Mouse (Mus musculus) spleen, postnatal 4 days (tissue): Measurements from ENCODE around the gene Slc25a51.
"Not testable (repeated sequence)": the region's sequence is repeated elsewhere in the genome, so short reads cannot be mapped to it uniquely, and the experiment has no call there.

ENCODE experiments used
- DNase-seq, 2 experiments: peaks; one replicate each; pipeline ENCODE4 v3.0.0; 2022; ENCODE audit warnings: low spot score in 2 of 2

Gene Slc25a51

DNA sequence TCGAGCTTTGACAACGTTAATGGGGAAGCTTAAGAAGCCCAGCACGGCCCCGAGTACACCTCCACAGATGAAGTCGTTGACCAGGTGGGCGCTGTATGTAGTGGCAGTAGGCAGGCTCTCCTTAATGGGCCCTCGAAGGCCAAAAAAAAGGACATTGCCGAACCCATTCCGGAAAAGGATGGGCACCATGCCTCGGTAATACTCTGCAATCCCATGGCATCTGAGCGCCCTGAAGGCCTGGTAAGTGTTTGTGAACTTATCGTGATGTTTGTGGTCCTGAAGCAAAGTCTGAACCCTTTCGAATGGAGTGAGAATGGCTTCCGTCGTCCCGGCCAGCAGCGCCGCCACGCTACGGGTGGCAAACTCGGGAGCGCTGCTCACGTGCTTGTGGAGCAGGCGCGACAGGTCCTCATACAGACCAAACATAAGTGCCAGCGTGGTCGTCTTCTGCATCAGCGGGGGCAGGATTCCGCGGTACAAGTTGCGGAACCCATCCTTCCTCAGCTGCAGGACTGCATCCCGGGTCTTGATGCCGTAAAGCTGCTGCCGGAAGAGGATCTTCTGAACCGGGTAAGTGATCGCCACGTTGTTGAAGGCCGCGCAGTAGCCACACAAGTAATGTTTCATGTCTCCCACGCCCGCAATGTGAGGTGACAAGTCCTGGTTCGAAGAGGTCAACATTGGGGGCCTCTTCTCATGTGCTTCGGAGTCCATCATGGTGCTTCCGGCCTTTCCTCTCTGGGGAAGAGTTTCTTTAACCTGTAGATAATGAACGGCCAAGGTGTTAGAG lies 8.9 kb downstream of the Slc25a51 start:
- DNase-seq = no peak

DNA sequence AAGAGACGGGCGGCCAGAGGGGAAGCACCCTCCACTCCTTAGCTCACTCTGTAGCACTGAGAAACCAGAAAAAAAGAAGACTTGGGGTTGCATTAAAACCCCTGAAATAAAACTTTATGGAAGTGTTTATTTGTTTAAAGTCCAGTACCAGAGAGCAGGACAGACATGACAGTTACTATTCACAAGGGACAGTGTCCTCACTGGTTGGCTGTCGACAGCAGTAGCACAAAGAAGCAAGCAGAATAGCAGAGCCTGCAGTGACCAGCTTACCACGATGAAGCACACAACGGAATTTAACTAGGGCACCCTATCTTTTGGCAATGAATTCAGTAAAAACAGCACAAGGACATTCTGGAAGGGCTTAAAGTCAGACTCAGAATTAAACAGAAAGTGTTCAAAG lies 10.3 kb downstream of the Slc25a51 start:
- peak in 1 of 2 experiments; percentile 8 for DNase-seq

DNA sequence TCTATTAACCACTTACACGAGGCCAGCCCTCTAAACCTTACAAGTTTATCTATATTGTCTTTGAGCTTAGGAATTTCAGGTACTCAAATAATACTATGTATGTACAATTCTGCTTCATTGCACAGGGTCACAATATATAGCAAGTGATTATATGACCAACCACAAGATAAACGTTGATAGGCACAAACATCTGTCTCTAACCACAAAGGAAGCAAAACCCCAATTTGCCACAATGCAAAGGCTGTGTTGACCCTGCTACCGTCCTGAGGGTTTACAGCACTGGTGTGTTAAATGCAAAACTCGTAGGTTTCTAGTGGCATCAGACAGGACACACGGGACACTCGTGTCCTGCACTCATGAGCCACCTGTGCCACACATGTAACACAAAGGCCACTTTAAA lies 12.4 kb downstream of the Slc25a51 start:
- not testable (repeated sequence) for DNase-seq

DNA sequence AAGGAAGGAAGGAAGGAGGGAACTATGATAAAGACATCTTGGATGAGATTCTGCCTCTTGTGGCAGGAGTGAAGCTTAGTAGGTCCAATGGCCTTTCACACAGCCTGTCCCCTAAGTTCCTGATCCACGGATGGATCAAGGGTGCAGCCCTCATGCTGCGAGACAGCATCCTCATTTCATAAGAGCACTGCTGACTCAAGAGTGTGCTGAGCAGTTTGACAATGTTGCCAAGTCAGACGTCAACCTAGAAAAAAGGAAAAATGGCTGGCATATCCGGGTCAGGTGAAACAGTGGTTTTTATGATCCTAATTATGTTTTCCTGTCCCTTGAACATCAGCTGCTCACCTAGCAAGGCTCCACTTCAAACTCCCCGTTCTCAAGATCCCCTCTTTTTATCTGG lies 14.9 kb downstream of the Slc25a51 start:
- DNase-seq = no peak

DNA sequence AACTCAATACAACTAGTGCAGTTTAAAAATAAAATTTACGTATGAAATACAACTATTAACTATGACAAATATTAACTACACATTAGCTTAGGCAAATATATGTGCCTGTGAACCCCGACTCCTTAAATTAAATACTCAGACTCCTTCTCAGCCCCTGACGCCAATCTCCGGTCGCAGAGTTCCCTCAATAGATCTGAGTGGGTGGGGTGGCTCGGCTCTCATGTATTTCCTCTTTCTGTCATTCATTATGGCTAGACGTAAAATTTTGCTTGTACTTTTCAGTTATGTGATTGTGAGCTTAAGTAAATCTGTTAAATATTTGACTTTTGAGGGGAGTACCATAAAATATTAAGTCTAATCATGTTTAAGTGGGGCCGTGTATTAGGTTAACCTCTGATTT lies 15.6 kb downstream of the Slc25a51 start:
- DNase-seq = no peak

- no peak for DNase-seq
Measured at GRCm38 (mm10) chr4:45392572-45392971, 16.0 kb downstream of the Slc25a51 start.

GRCm38 (mm10) chr4:45392099-45392498 lies 16.5 kb downstream of the Slc25a51 start:
- DNase-seq = no peak

- DNase-seq = not testable (repeated sequence)
Measured at GRCm38 (mm10) chr4:45387296-45387695, 21.3 kb downstream of the Slc25a51 start.

- not testable (repeated sequence) for DNase-seq
Measured at GRCm38 (mm10) chr4:45382133-45382532, 26.4 kb downstream of the Slc25a51 start.

DNA sequence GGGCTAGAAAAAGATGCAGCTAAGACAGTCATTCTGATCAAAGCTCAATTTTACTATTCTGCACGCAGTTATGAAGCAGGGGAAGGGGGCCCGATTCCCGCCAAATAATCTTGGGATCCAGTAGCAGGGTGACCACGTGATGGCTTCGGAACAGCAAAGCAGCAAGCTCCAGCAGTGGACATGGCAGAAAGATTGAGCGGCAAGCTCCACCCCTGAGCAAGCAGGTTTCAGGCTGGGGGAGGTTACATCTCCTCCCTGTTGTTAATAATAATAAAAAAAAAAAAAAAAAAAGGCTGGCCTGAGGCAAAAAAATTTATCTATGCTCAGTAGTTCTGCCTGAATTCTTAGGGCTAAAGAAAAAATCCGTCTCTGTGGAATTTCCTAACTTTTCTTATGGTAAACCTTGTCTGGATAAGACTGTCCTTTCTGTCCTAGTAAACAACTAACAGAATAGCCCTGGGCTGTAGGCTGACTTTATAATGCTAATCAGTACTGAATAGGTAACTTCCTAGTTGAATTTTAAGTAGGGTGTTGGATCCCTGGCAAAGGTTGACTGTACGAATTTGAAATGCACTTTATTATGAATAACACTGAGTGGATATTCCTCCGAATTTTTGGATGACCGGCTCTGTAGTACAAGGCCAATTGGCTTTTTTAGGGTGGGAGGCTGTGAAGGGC lies 27.5 kb downstream of the Slc25a51 start:
- not testable (repeated sequence) for DNase-seq

- DNase-seq = no peak
Measured at GRCm38 (mm10) chr4:45376573-45376972, 32.0 kb downstream of the Slc25a51 start.

DNA sequence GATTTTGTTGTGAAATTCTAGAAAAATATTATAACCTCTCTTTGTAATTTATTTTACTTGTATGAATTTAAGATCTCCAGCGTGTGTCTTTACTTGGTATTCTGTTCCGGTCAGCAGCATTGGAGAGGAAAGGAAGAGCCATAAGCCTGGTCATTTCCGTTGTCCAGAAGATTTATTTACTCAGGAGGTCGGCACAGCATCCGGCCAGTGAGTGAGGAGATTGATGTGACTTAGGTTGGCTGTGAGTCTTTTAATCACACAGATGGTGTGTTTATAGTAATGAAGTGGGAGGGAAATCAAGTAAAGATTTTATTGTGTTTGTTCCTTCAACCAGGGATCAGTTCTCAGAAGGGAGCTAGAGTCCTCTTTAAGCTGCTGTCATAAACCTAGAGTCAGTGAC lies 33.7 kb downstream of the Slc25a51 start:
- DNase-seq = no peak

- DNase-seq = no peak
Measured at GRCm38 (mm10) chr4:45371261-45371660, 37.3 kb downstream of the Slc25a51 start.

DNA sequence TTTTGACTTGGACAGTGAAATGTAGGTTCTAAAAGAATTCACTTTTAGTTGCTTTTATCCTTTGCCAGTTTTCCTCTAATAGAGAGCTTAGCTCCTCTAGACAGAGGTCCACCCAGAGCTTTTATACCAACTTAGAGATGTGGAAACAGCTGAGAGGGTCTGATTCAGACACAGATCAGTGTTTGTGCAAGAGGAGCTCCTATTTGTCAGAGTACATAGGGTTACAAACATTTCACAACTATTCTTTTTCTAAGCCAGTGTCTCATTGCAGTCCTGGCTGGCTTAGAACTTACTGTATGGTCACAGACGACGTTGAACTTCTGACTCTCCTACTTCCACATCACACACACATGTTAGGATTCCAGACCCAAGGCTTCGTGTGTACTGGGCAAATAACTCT lies 51.9 kb downstream of the Slc25a51 start:
- DNase-seq = no peak
